Mouse (Mus musculus) heart, postnatal 0 days (tissue): Measurements from ENCODE around the gene Akap14. TPM values are rescaled to one million over a fixed set of nuclear protein-coding genes. Genes with fewer than 3 reads are reported as not detected.
"Not testable (repeated sequence)": the region's sequence is repeated elsewhere in the genome, so short reads cannot be mapped to it uniquely, and the experiment has no call there.

Experiments used
- ATAC-seq: fragments of 200-750 bp; cut with Nextera tagmentation; 2 replicates; pipeline ENCODE4 v1.8.0; 2017; ENCODE audit warnings: low read depth, moderate number of reproducible peaks, moderate library complexity; ENCODE audit not compliant: insufficient read depth
- DNase-seq: peaks from one replicate; pipeline ENCODE4 v3.0.0-alpha.2; 2016; ENCODE audit warnings: low spot score
- H3K27ac ChIP-seq: fragments of 300-500 bp; sonication (generic); 2 replicates; pipeline ENCODE4 v1.5.1; 2014; ENCODE audit warnings: low read depth, mild to moderate bottlenecking
- H3K27me3 ChIP-seq: fragments of 300-500 bp; sonication (generic); 2 replicates; pipeline ENCODE4 v1.6.1; 2014; ENCODE audit warnings: low read length, mixed read lengths; ENCODE audit not compliant: control insufficient read depth, insufficient read depth
- H3K36me3 ChIP-seq: fragments of 300-500 bp; sonication (generic); replicated peaks from 2 replicates; pipeline ENCODE4 v1.6.1; 2014; ENCODE audit warnings: low read length, mixed read lengths; ENCODE audit not compliant: control insufficient read depth, insufficient read depth
- H3K4me1 ChIP-seq: fragments of 300-500 bp; sonication (generic); 2 replicates; pipeline ENCODE4 v1.6.1; 2014; ENCODE audit warnings: antibody characterized with exemption; ENCODE audit not compliant: control insufficient read depth, insufficient read depth
- H3K4me2 ChIP-seq: fragments of 300-500 bp; sonication (generic); 2 replicates; pipeline ENCODE4 v1.6.1; 2014; ENCODE audit warnings: low read depth, mild to moderate bottlenecking, low read length, moderate library complexity
- H3K4me3 ChIP-seq: fragments of 300-500 bp; sonication (generic); 2 replicates; pipeline ENCODE4 v1.5.1; 2014; ENCODE audit warnings: low read depth, low read length
- H3K9ac ChIP-seq: fragments of 300-500 bp; sonication (generic); replicated peaks from 2 replicates; pipeline ENCODE4 v1.6.1; 2014; ENCODE audit warnings: low read depth, low read length, mixed read lengths
- H3K9me3 ChIP-seq: fragments of 300-500 bp; sonication (generic); replicated peaks from 2 replicates; pipeline ENCODE4 v1.6.1; 2016; ENCODE audit warnings: low read length; ENCODE audit not compliant: control insufficient read depth
- CTCF ChIP-seq: IDR thresholded peaks from 2 replicates; pipeline ENCODE4 v1.5.1; 2016; ENCODE audit warnings: antibody characterized with exemption, control low read depth, low read depth
- EP300 ChIP-seq: IDR thresholded peaks from 2 replicates; pipeline ENCODE4 v1.6.1; 2016; ENCODE audit warnings: antibody characterized with exemption, low read depth
- WGBS: fragments of 180-500 bp; shearing (Covaris S2); extraction: QIAGEN DNeasy Blood & Tissue Kit; methylation state at CpG from one replicate; pipeline ENCODE4 v1.1.7; 2014; 5-methylcytosine and 5-hydroxymethylcytosine counted together
- polyA plus RNA-seq: library from polyadenylated mRNA; unstranded; fragments of >200 nt; fragmentation: Nextera tagmentation; extraction: Ambion mirVana; gene quantifications from 2 replicates; pipeline ENCODE4 v1.2.1, GENCODE M21; 2015
- total RNA-seq: library from RNA; depleted of rRNA; stranded (reverse); fragments of >200 nt; gene quantifications from 2 replicates; pipeline ENCODE4 v1.2.3, GENCODE M21; 2014; ENCODE audit warnings: low replicate concordance

Akap14 gene
- total and polyA plus RNA-seq, 2 experiments from 2014 or later = 0.05 TPM; not detected in 1

GRCm38 (mm10) chrX:37144954-37145353, 23.7 kb downstream of the Akap14 start:
- peak; percentile 24 for TF ChIP-seq CTCF
- TF ChIP-seq EP300 = no peak
- Histone ChIP-seq H3K9me3 (no peaks in the 10 kb centered on the region), H3K27ac (no peak overlapping the region), H3K36me3 (peaks cover 13% of the 10 kb centered on the region; the same call in 1 of the 2 replicates), H3K4me3 (no peak overlapping the region), H3K27me3 (no peaks in the 10 kb centered on the region), H3K4me2 (no peak overlapping the region), H3K9ac (no peak overlapping the region), H3K4me1 (no peaks in the 10 kb centered on the region)
- no peak for ATAC-seq
- 93% methylated on average over 2 of the region's 2 CpGs for WGBS
- DNase-seq = no peak

GRCm38 (mm10) chrX:37144498-37144897, 24.1 kb downstream of the Akap14 start:
- H3K4me3 ChIP-seq, ATAC-seq, H3K4me1 ChIP-seq, H3K9me3 ChIP-seq, DNase-seq, H3K27ac ChIP-seq, H3K27me3 ChIP-seq, H3K4me2 ChIP-seq, H3K9ac ChIP-seq: not testable (repeated sequence)
- no CpG with 5 or more reads among the region's 4 CpGs for WGBS
- peaks cover 13% of the 10 kb centered on the region; the same call in 1 of the 2 replicates for H3K36me3 ChIP-seq

GRCm38 (mm10) chrX:37141732-37142131, 26.9 kb downstream of the Akap14 start:
- WGBS = 73% methylated on average over 3 of the region's 3 CpGs
- DNase-seq (no peak), ATAC-seq (no peak)
- no peak overlapping the region for H3K4me2 ChIP-seq
- H3K36me3 ChIP-seq = 0 out of 2 replicates have a peak, but pooled peaks cover 23% of the 10 kb centered on the region
- H3K9me3 ChIP-seq = no peaks in the 10 kb centered on the region
- TF ChIP-seq EP300 = no peak
- H3K27ac ChIP-seq = no peak overlapping the region
- no peak overlapping the region for H3K9ac ChIP-seq
- H3K27me3 ChIP-seq = no peaks in the 10 kb centered on the region
- H3K4me3 ChIP-seq = no peak overlapping the region
- H3K4me1 ChIP-seq = no peaks in the 10 kb centered on the region

GRCm38 (mm10) chrX:37126671-37127358, 41.8 kb downstream of the Akap14 start, which contains the start of gene Nkap:
Nkap (plus strand) TSS chrX:37126795.
- TF ChIP-seq EP300 (no peak), CTCF (no peak)
- H3K9ac ChIP-seq = peak within 1 kb of the TSS; percentile 87
- peaks cover 5% of the 10 kb centered on the region; the same call in 1 of the 2 replicates for H3K4me1 ChIP-seq
- H3K4me2 ChIP-seq = peak within 1 kb of the TSS; percentile 57
- H3K27me3 ChIP-seq = no peaks in the 10 kb centered on the region
- peak within 1 kb of the TSS; percentile 73 for H3K27ac ChIP-seq
- no peaks in the 10 kb centered on the region for H3K36me3 ChIP-seq
- no peaks in the 10 kb centered on the region for H3K9me3 ChIP-seq
- 4% methylated on average over 54 of the region's 58 CpGs for WGBS
- DNase-seq (peak; percentile 50), ATAC-seq (peak; percentile 82)
- H3K4me3 ChIP-seq = peak within 1 kb of the TSS; percentile 82

GRCm38 (mm10) chrX:37125511-37125910, 43.1 kb downstream of the Akap14 start:
- no peak for ATAC-seq
- no peak overlapping the region for H3K4me3 ChIP-seq
- WGBS = 85% methylated on average over 7 of the region's 7 CpGs
- no peak overlapping the region for H3K9ac ChIP-seq
- peaks cover 5% of the 10 kb centered on the region; the same call in 1 of the 2 replicates for H3K4me1 ChIP-seq
- no peaks in the 10 kb centered on the region for H3K27me3 ChIP-seq
- no peak for DNase-seq
- no peaks in the 10 kb centered on the region for H3K36me3 ChIP-seq
- no peak overlapping the region for H3K4me2 ChIP-seq
- TF ChIP-seq EP300 = no peak
- TF ChIP-seq CTCF = no peak
- no peak overlapping the region for H3K27ac ChIP-seq
- H3K9me3 ChIP-seq = no peaks in the 10 kb centered on the region

GRCm38 (mm10) chrX:37120212-37120611, 48.4 kb downstream of the Akap14 start:
- ATAC-seq = no peak
- WGBS = 55% methylated on average over 5 of the region's 5 CpGs

More at GRCm38 (mm10) chrX:37120212-37120611, 48.4 kb downstream of the Akap14 start:
- H3K4me1 ChIP-seq = no peaks in the 10 kb centered on the region
- no peaks in the 10 kb centered on the region for H3K27me3 ChIP-seq
- no peak for DNase-seq
- no peaks in the 10 kb centered on the region for H3K9me3 ChIP-seq
- no peak overlapping the region for H3K4me3 ChIP-seq
- H3K36me3 ChIP-seq = no peaks in the 10 kb centered on the region
- no peak overlapping the region for H3K27ac ChIP-seq
- H3K9ac ChIP-seq = no peak overlapping the region
- no peak overlapping the region for H3K4me2 ChIP-seq
- no peak for TF ChIP-seq EP300
- no peak for TF ChIP-seq CTCF
